Mouse (Mus musculus): ENCODE measurements at regions not wholly inside any gene's neighbourhood (a gene's known extent, or its start where the extent isn't known, plus 50 kb on each side); places are given as distances from the start of the nearest gene placed in this dataset.

GRCm38 (mm10) chr4:55134339-55134738 lies 189.5 kb downstream of the Zfp462 start:
- in situ Hi-C loops (cut with MboI; ENCODE audit: unreplicated experiment in 2 of 2): no loop called here

DNA sequence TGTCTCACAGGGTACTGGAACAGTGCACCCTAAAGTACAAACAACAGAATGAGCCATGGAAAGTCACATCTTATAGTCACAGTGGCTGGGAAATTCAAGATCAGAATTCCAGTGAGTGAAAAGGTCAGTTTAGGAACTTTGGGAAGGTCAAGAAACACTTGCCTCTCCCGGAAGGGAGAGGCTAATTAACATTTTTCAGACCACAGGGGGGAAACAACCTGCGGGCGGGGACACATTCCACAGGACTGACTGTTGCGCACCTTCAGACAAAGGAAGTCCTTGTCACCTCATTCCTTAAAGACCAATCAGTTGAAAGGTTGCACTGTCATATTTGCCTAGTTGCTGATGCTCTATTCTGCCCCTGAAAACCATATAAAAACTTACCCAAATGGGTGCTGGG lies 189.9 kb downstream of the Zfp462 start:
- in situ Hi-C loops (cut with MboI; ENCODE audit: unreplicated experiment in 2 of 2): no loop called here

DNA sequence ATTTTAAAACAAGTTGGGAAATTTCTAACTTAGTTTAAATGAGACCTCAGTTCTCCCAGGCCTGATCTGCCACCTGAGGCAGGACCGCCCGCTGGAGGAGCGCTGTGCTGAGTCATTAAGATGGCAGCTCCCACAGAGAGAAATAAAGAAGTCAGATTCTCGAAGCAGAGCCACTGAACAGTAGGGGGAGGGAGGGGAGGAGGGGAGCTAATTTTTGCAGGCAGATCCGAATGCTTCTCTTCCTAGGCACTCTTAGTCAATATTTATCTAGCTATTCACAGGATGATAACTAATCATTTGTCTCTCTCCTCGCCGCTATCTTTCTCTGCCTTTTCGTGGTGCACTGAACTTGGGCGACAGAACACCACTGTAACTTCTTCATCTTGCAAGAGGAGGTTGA lies 191.4 kb downstream of the Zfp462 start:
- in situ Hi-C loops (cut with MboI; ENCODE audit: unreplicated experiment in 2 of 2): no loop called here

DNA sequence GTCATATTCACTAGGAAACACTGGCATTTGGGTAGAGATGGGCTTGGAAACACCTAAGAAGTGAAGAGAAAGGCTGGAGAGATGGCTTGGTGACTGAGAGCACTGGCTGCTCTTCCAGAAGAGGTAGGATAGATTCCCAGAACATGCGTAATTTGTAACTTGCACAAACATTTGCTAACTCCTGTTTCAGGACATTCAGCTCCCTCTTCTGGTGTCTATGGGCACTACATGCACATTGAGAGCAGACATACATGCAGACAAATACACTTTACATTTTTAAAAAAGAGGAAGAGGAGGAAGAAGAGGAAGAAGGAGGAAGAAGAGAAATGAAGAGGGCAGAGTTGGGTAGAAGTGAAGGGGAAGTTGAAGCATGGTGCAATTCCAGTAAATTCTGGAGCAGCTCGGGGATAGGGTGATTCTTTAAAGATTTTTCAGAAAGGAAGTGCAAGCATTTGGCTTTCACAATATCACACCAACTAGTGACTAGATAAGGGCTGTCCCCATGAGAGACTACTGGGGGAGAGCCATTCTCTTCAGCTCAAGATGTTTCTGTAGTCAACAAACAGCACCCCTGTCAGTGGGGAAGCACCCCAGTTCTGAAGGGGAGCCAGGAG lies 193.0 kb downstream of the Zfp462 start:
- in situ Hi-C loops (cut with MboI; ENCODE audit: unreplicated experiment in 2 of 2): no loop called here

GRCm38 (mm10) chr4:55141317-55141716 lies 196.5 kb downstream of the Zfp462 start:
- in situ Hi-C loops (cut with MboI; ENCODE audit: unreplicated experiment in 2 of 2): no loop called here

- in situ Hi-C loops (cut with MboI; ENCODE audit: unreplicated experiment in 2 of 2): no loop called here
Observed at GRCm38 (mm10) chr4:55141923-55142732, 197.3 kb downstream of the Zfp462 start.

DNA sequence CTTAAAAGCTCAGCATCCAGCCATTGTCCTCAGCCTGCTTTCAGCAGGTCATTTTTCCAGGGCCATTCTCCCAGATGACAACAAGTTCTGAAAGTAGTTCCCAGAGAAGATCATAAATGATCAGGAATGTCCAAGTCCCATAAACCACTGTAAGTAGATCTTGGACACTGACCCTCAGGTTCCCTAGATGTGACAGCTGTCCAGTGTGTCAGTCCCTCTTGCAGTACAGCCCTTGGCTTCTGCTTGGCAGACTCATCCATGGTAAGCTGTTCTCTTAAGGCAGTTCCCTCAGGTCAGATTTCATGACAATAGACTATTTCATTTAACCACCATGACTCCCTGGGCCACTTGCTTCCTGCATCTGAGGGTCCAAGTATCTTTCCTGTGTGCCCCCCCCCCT lies 198.6 kb downstream of the Zfp462 start:
- in situ Hi-C loops (cut with MboI; ENCODE audit: unreplicated experiment in 2 of 2): no loop called here

DNA sequence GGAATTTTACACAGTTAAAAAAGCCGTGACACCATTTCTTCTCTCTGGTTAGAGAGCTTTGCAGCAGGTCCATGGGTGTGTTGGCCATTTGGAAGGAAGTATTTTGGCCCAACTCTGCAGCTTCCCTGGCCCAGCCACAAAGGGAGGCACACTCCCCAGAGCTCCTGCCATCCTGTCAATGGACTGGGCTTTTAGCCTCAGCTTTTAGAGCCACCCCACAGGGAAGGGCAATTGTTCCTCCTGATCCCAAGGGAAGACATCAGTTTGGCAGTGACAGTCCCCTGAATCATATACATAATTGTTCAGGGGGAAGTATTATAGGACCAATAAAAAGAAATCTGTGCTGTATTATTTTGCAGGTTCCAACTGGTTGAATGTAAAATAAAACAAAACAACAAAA lies 200.1 kb downstream of the Zfp462 start:
- in situ Hi-C loops (cut with MboI; ENCODE audit: unreplicated experiment in 2 of 2): no loop called here

GRCm38 (mm10) chr4:55145968-55146367 lies 201.1 kb downstream of the Zfp462 start:
- in situ Hi-C loops (cut with MboI; ENCODE audit: unreplicated experiment in 2 of 2): no loop called here

DNA sequence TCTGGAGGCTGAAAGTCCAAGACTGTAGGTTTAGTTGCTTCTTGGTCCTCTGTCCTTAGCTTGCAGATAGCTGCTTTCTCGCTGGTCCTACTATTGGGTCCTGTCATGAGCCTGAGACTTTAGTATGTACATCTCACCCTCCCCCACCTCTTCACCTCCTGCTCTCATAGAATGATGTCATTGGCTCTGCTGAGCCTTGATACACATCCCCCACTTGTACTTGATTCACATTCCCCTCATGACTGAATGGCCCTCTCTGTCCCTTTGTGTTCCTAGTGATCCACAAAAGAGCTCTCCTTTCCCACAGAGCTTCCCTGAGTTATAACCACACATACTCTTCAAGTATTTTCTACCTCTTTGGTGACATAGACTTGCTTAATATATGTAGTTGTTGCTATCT lies 201.5 kb upstream of the Rad23b start:
- in situ Hi-C loops (cut with MboI; ENCODE audit: unreplicated experiment in 2 of 2): no loop called here

DNA sequence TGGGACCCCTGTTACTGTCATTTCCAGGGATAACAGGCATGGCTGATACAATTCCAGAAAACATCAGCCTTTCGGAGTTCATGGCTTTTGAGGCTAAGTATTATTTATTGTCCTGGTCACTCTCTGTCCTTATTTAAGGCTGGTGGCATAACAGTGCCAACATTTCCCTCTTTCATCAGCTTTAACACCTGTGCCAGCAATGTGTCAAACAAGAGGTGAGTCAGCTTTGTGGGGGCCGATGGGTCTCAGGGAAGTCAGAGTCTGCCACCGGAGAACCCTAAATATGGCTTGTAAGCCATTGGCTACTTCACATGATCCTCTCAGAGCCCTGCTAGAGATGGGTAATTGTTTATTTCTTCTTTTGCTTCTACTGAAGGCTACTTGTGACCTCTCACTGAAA lies 195.3 kb upstream of the Rad23b start:
- in situ Hi-C loops (cut with MboI; ENCODE audit: unreplicated experiment in 2 of 2): no loop called here

DNA sequence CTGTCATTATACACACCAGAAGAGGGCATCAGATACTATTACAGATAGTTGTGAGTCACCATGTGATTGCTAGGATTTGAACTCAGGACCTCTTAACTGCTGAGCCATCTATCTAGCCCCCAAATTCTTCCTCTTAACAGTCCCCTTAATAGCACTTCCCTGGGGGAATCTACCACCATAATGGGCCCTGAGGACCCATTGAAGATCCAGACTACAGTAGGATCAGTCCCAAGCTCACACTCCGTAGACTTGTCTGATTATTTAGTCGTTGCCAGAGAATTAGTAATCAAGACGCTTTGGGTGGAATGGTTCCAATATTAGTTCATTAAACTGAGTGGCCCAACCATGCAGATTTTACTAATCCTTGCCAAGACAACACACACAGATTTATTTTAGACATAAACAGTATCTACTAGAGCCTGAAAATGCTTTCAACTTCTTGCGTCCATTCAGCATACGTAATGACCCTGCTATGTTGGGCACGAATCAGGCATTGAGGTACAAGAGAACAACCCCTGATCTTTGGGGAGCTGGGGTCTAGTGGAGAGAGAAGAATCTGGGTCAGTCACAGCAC lies 191.6 kb upstream of the Rad23b start:
- in situ Hi-C loops (cut with MboI; ENCODE audit: unreplicated experiment in 2 of 2): no loop called here

GRCm38 (mm10) chr4:55166266-55166665 lies 183.6 kb upstream of the Rad23b start:
- in situ Hi-C loops (cut with MboI; ENCODE audit: unreplicated experiment in 2 of 2): no loop called here

- in situ Hi-C loops (cut with MboI; ENCODE audit: unreplicated experiment in 2 of 2): no loop called here
Observed at GRCm38 (mm10) chr4:55169063-55169462, 180.8 kb upstream of the Rad23b start.

GRCm38 (mm10) chr4:55172334-55172891 lies 177.4 kb upstream of the Rad23b start:
- in situ Hi-C loops (cut with MboI; ENCODE audit: unreplicated experiment in 2 of 2): no loop called here

DNA sequence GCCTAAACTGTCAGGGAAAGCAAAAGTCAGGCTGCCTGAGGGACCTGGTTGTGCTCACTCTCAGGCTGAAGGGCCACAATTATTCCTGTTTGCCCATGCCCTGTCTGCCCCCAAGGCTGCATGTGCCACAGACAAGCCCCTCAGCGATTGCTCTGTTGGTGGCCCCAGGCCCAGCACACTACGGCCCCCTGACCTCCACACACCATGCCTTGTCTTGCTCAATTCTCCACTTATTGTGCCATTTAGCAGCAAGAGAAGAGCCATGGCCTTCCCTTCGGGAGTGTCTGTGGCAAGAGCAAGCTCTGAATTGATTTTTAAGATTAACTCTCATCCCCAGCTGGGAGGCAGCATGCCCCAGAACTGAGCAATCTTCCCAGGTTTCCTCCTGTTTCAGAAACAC lies 173.8 kb upstream of the Rad23b start:
- in situ Hi-C loops (cut with MboI; ENCODE audit: unreplicated experiment in 2 of 2): no loop called here

DNA sequence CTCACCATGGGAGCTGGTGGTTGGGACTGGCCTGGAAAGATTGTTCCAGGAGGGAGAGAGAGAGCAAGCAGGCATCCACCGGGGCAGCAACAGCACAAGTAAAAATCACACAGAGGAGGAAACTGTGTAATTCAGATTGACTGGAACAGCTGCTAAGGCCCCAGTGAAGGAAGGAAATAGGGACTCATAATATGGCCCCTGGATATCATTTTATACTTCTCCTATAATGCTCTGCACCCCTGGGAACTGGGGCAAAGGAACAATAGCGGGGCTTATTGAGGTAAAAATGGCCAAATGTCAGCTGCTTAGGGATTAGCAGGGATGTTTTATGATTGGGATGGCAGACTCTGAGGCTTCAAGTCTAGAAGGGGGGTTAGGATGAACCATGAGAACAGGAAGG lies 170.4 kb upstream of the Rad23b start:
- in situ Hi-C loops (cut with MboI; ENCODE audit: unreplicated experiment in 2 of 2): no loop called here

- in situ Hi-C loops (cut with MboI; ENCODE audit: unreplicated experiment in 2 of 2): no loop called here
Observed at GRCm38 (mm10) chr4:55183519-55183918, 166.3 kb upstream of the Rad23b start.

DNA sequence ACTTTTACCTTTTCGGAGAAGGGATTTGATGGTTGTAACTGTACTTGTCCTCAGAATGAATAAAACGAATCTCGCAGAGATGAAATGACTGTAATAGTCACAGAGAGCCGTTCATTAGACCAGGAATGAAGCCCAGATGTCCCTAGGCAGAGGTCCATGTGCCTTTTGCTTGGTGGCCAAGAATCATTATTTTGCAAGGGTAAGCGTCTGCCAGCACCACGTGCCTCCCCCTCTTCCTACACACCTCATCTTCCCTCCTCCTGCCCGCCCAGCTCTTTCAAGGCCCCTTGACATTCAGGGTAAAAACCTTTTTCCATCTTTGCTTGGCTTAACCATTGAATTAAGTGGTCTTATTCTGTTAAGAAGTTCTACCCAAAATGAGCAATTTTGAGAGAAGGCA lies 161.1 kb upstream of the Rad23b start:
- in situ Hi-C loops (cut with MboI; ENCODE audit: unreplicated experiment in 2 of 2): no loop called here

DNA sequence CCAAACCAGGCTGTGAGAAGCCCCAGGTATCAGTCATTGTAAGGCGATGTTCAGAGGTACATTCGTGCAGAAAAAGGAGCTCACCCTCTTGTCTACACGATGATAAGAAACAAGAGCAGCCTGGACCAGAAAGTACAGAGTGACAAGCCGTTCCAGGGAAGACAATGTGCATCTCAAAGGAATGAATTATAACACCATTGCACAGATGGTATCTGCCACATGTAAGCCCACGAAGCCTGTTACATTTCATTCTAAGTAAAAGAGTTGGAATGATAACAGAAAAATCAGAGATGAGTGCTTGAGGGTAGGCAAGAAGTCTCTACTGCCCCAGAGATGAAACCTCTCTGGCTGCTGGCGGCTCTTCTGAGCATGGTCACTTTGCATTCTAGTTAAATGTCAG lies 159.3 kb upstream of the Rad23b start:
- in situ Hi-C loops (cut with MboI; ENCODE audit: unreplicated experiment in 2 of 2): no loop called here

- in situ Hi-C loops (cut with MboI; ENCODE audit: unreplicated experiment in 2 of 2): no loop called here
Observed at GRCm38 (mm10) chr4:55194061-55194460, 155.8 kb upstream of the Rad23b start.

- in situ Hi-C loops (cut with MboI; ENCODE audit: unreplicated experiment in 2 of 2): no loop called here
Observed at GRCm38 (mm10) chr4:55194552-55194951, 155.3 kb upstream of the Rad23b start.
